Mouse (Mus musculus) embryonic fibroblast, embryonic 13.5 days (primary cell): ENCODE measurements at regions not wholly inside any gene's neighbourhood (a gene's known extent, or its start where the extent isn't known, plus 50 kb on each side); places are given as distances from the start of the nearest gene placed in this dataset.

Experiments used
- CTCF ChIP-seq: IDR thresholded peaks from 2 replicates; pipeline ENCODE4 v1.5.1; 2011; ENCODE audit warnings: mild to moderate bottlenecking, control low read depth, low read length, moderate library complexity, borderline replicate concordance; ENCODE audit not compliant: insufficient read depth
- POLR2A ChIP-seq: IDR thresholded peaks from 2 replicates; pipeline ENCODE4 v1.6.1; 2011; ENCODE audit warnings: low read depth, mild to moderate bottlenecking, control low read depth, low read length, moderate library complexity

- TF ChIP-seq CTCF (no peak), POLR2A (no peak)
These were observed 224.5 kb downstream of the Ube2cbp start for GRCm38 (mm10) chr9:86240287-86240686.
